Mouse (Mus musculus) urinary bladder, postnatal 25 days (tissue): ENCODE measurements at regions not wholly inside any gene's neighbourhood (a gene's known extent, or its start where the extent isn't known, plus 50 kb on each side); places are given as distances from the start of the nearest gene placed in this dataset.

Experiments
- DNase-seq: peaks from one replicate; pipeline ENCODE4 v3.0.0; 2022; ENCODE audit warnings: low spot score

- DNase-seq = no peak
These were observed 432.6 kb downstream of the Mctp2 start for GRCm38 (mm10) chr7:71873817-71874216.

DNA sequence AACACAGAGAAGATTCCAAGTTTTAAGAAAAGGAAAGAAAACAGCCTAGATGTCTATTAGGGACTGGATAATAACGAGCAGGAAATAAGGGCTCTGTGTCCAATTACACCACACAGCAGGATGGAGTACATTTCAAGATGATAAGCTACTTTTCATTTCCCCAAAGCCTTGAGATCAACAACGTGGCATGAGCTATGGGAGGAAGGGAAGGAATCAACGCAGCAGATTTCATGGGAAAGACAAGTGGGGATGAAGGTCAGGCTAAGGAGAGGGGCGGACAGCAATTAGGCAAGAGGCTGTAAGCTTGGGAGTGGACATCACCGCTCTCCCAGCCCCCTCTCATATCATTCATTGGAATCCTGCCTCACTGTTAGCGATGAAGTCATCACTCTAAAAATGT lies 433.5 kb downstream of the Mctp2 start:
- no peak for DNase-seq

- DNase-seq = peak; percentile 40
These were observed 439.3 kb downstream of the Mctp2 start for GRCm38 (mm10) chr7:71867090-71867489.

DNA sequence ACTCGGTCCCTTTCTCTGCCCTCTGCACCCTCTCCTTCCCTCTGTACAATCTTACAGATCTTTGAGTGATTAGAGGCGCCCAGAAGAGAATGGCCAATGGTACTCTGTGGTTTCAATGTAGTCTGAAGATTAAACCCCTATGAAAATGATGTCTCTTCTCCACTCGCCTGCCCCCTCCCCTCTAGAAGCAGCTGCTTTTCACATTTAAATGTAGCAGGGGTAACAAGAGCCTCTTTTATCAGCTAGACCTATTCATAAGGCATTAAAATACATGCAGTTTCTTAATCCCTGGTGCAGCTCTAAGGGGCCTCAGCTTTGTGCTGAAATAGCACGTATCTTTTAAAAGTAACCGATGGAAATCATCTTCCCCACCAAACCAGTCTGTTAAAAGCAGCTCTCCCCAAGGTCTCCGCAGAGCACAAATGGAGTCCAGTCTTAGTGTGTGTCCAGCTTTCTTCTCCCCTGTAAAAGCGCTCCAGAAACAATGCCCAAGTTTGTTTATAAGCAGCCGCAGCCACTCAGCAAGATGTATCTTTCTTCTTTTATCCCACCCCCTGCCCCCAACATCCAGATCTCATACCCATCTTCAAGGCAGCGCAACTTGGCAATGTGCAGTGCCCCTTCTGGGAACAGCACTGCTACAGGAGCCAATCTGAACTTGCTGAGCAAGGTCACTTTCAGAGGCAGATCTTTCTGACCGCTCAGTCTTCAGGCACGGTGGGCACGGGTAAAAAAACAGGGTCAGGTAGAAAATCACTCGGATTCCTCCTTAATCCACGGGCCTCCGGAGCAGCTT lies 440.8 kb downstream of the Mctp2 start:
- no peak for DNase-seq

DNA sequence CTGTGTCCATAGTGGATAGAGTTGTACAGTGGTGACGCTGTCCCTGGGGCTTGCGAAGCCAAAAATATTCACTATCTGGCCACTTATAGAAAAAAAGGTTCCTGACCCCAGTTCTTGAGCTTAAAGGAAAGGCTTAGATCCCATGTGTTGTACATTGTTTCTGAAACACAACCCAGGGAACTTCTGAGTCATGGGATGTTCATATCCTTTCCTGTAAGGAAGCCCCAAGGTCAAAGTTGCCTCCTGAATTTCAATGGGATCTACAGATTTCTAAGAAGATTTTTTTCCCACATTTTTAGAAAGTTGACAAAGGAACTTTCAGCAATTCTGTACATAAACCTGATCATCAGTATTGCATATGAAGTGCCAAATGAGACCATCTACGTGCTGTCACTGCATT lies 453.5 kb downstream of the Mctp2 start:
- no peak for DNase-seq

- no peak for DNase-seq
These were observed 457.2 kb downstream of the Mctp2 start for GRCm38 (mm10) chr7:71849174-71849573.

DNA sequence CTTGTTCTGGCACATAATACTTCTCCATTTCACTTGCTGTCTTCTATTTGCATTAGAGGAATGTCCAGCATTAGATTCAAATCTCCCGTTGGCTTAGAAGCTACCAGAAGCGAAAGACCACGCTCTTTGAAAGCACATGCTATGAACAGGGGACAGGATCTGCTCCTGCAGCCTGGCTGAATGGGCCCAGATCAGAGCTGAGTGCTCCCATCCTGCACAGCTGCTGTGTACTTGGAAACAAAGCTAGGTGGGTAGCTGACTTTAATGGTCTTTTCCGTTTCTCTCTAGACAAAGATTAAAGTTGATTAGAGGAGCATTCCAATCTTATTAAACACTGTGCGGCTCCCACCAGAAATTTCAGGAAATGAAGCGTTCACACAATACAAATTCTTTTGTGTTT lies 468.6 kb downstream of the Mctp2 start:
- no peak for DNase-seq

DNA sequence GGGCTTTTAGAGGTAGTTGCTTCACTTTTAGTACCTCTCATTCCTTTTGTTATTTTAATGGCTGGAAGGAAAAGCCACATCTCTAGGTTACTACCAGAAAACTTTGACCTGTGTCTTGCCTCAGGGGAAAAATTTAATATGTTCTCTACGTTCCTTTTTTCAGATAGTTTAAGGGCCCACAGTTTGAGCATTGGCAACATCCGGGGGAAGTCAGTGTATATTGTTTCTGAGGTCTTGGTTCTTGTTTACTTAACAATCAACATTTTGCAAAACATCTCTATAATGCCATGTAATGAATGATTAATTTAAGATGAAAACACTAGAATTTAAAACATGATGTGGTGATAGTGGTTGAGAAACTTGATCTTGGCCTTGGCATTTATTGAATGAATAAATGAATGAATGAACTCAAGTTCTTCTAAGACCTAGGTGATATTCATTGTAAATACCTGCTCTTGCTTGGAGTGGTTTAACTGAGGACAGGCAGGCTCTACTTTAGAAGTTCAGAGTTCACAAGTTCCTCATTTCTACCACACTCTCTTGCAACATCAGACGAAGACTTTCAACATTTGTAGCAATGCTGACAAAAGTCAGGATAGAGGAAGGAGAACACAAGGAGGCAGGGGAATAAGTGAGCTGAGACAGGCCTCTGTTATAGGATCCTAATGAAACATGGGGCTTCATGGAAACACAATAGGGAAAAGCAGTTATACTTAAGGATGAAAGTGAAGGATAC lies 474.4 kb downstream of the Mctp2 start:
- no peak for DNase-seq

- DNase-seq = no peak
These were observed 476.8 kb downstream of the Mctp2 start for GRCm38 (mm10) chr7:71829567-71829966.

DNA sequence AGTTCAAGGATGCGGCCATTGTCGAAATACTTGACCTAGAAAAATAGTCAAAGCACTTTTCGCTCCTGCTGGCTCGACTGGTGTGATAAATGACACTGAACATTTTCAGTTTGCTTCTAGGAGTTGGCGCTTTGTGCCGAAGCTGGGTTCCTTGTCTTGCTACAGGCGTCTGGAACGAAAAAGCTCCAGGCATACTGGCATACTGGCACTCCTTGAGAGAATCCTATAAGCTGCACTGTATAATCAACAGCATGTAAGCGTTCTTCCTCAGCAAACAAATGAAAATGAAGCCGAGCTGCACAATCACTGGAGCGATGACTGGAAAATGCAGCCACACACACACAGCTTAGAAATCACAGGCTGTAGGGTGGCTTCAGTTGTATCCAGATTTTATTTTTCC lies 464.9 kb upstream of the Gm10295 start:
- DNase-seq = no peak

DNA sequence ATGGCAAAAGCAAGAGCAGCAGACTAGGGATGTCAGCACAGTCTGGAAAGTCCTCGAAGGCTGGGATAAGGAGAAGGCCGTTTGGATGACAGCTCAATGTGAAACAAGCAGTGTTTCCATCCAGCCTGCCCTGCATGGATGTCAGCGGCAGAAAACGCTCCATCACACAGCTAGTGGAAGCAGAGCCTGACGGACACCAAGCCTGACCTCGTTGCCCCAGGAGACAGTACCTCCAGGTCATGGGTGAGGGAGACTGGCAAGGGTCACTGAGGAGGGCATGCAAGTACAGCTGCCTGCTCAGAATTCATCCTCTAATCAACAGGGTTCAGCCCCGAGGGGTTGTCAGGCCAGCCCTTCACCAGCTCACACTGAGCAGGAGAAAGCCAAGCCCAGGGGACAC lies 442.9 kb upstream of the Gm10295 start:
- no peak for DNase-seq

GRCm38 (mm10) chr7:71788401-71788800 lies 437.1 kb upstream of the Gm10295 start:
- no peak for DNase-seq

DNA sequence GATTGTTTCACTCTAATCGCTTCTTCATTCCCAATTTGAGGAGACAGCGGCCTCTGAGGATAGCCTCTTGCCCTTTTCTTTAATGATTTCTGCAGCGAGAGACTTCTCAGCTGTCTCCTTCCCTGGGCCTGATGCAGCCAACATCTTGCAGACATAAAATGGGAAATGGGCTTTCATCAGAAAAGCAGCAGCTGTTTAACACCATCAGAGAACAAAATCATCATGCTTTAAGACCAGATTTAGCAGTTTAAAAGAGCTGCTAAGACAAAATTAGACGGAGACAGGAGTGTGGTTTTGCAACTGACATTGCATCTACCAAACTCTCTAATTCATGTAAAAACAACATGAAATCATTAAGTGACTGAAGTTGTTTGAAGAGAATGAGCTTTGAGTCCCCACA lies 431.2 kb upstream of the Gm10295 start:
- DNase-seq = no peak

GRCm38 (mm10) chr7:71749886-71750285 lies 398.6 kb upstream of the Gm10295 start:
- no peak for DNase-seq

- no peak for DNase-seq
These were observed 395.0 kb upstream of the Gm10295 start for GRCm38 (mm10) chr7:71746118-71746897.

GRCm38 (mm10) chr7:71728509-71728908 lies 377.2 kb upstream of the Gm10295 start:
- no peak for DNase-seq

DNA sequence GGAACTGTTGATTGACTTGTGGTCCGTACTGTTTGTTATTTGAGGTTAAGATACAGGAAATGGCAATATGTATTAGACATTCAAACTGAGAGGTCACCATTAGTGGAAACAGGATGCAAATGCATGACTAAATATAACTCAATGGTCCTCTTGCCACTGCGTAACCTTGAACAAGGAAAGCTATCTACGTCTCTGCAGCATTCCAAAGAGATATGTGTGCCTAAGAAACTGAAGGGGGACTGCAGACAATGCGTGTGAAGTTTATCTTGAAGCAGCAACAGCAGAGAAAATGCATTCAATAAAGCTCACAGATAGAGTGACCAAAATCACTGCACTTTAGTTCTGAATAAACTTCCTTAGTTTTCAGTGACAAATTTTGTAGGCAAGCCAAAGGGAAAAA lies 356.9 kb upstream of the Gm10295 start:
- no peak for DNase-seq

- no peak for DNase-seq
These were observed 354.9 kb upstream of the Gm10295 start for GRCm38 (mm10) chr7:71706201-71706600.

DNA sequence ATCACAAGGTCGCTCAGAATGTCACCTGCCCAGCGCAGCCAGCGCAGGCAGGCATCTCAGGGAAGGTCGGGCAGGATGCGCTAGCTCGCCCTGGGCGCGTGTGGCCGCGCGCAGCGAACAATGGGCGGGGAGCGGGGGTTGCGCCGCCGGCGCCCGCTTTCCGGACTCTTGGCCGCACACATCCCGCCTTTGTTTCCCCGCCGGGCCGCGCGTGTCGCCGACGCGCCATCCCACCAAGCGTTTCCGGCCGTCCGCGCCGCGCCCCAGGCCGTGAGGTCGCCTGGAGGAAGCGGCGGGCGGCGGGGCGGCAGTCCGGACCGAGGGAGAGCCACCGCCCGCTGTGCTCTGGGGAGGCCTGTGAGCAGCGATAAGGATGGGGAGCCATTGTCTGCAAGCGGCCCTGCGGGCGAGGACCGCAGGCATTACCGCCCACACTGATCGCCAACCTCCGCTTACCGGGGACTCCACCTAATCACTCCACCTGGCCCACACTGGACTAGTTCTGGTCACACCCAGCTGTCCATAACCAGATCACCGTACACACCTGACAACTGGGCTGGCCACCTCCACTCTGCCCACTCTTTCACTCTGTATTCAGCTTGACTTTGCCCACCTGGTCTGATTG lies 354.3 kb upstream of the Gm10295 start:
- peak; percentile 7 for DNase-seq

DNA sequence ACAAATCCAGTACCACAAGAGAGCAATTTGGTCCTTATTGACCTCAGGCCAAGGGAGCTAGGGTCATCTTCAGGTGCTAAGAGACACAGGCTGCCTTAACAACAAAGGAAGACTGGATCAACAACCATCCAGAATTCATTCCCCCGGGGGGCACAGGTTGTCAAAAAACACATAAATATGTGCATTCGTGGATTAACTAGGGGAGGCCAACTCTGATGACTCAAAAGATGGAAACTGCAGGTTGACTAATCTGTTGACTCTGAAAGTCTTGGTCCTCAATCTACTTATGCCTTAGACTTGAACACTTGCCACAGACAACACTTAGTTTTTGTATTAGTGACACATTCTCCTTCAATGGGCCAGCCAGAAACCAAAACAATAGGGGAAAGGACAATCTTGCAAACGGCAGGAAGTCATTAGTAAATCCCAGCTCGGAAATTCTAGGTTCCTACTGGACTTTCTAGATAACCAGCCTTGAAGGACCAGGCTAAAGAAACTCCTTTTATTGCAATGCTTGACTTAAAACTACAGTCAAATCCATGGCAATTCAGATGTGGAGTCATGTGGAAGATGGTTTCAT lies 353.5 kb upstream of the Gm10295 start:
- no peak for DNase-seq
